Mouse (Mus musculus) megakaryocyte-erythroid progenitor cell, adult 5-6 weeks (primary cell): ENCODE results near the gene Dthd1. TPM values are rescaled to one million over a fixed set of nuclear protein-coding genes. Genes with fewer than 3 reads are reported as not detected.

ENCODE experiments used
- ATAC-seq: replicated peaks from 2 replicates; pipeline ENCODE4 v1.8.0; 2016; ENCODE audit warnings: mild to moderate bottlenecking, inconsistent platforms; ENCODE audit not compliant: severe bottlenecking, poor library complexity, low FRiP score, low TSS enrichment
- total RNA-seq, 2 experiments: library from RNA; stranded (forward) in 1 of 2; stranded (reverse) in 1 of 2; fragments of 200-1000, 215-1000 nt in 1 of 2; fragments of >200 nt in 1 of 2; fragmentation: Nextera tagmentation in 1 of 2; gene quantifications; 2 replicates each; pipeline ENCODE4 v1.2.3; 2014 to 2017

Gene Dthd1
- total RNA-seq (2014; fragmentation: Nextera tagmentation) (not detected in 2 replicates), total RNA-seq (2017) (not detected in 2 replicates)

- ATAC-seq, result no peak
Measured at GRCm38 (mm10) chr5:62813402-62814071, at the start of gene Dthd1. Gene Dthd1, plus strand, starts transcription at chr5:62813823.

- no peak for ATAC-seq
Measured at GRCm38 (mm10) chr5:62764161-62764560, 49.5 kb upstream of the Dthd1 start.

- peak; percentile 35 for ATAC-seq
Measured at GRCm38 (mm10) chr5:62765459-62765783, 48.2 kb upstream of the Dthd1 start.

GRCm38 (mm10) chr5:62765784-62766701 is 47.6 kb upstream of the Dthd1 start, which contains the start of gene Arap2:
Gene Arap2, minus strand, starts transcription at chr5:62766159.
- peak; percentile 49 for ATAC-seq

- no peak for ATAC-seq
Measured at GRCm38 (mm10) chr5:62771775-62772599, 41.6 kb upstream of the Dthd1 start.

GRCm38 (mm10) chr5:62777804-62778203 is 35.8 kb upstream of the Dthd1 start:
- ATAC-seq, result no peak

- no peak for ATAC-seq
Measured at GRCm38 (mm10) chr5:62778682-62779081, 34.9 kb upstream of the Dthd1 start.

GRCm38 (mm10) chr5:62786809-62787208 is 26.8 kb upstream of the Dthd1 start:
- no peak for ATAC-seq

- ATAC-seq, result no peak
Measured at GRCm38 (mm10) chr5:62790921-62791564, 22.6 kb upstream of the Dthd1 start.

GRCm38 (mm10) chr5:62792776-62793175 is 20.8 kb upstream of the Dthd1 start:
- no peak for ATAC-seq

- no peak for ATAC-seq
Measured at GRCm38 (mm10) chr5:62814072-62814414, 420 bp downstream of the Dthd1 start.

- ATAC-seq, result no peak
Measured at GRCm38 (mm10) chr5:62815741-62816140, 2.1 kb downstream of the Dthd1 start.

- ATAC-seq, result no peak
Measured at GRCm38 (mm10) chr5:62819567-62819966, 5.9 kb downstream of the Dthd1 start.

- no peak for ATAC-seq
Measured at GRCm38 (mm10) chr5:62820363-62821271, 7.0 kb downstream of the Dthd1 start.

- ATAC-seq, result no peak
Measured at GRCm38 (mm10) chr5:62842955-62843730, 29.5 kb downstream of the Dthd1 start.

GRCm38 (mm10) chr5:62846571-62847131 is 33.0 kb downstream of the Dthd1 start:
- no peak for ATAC-seq

GRCm38 (mm10) chr5:62851337-62851736 is 37.7 kb downstream of the Dthd1 start:
- no peak for ATAC-seq
